Mouse (Mus musculus): ENCODE measurements around the gene Prr22. TPM values are rescaled to one million over a fixed set of nuclear protein-coding genes. Genes with fewer than 3 reads are reported as not detected.

Gene Prr22
- polyA plus RNA-seq, 1 experiment = 3.3 TPM

DNA sequence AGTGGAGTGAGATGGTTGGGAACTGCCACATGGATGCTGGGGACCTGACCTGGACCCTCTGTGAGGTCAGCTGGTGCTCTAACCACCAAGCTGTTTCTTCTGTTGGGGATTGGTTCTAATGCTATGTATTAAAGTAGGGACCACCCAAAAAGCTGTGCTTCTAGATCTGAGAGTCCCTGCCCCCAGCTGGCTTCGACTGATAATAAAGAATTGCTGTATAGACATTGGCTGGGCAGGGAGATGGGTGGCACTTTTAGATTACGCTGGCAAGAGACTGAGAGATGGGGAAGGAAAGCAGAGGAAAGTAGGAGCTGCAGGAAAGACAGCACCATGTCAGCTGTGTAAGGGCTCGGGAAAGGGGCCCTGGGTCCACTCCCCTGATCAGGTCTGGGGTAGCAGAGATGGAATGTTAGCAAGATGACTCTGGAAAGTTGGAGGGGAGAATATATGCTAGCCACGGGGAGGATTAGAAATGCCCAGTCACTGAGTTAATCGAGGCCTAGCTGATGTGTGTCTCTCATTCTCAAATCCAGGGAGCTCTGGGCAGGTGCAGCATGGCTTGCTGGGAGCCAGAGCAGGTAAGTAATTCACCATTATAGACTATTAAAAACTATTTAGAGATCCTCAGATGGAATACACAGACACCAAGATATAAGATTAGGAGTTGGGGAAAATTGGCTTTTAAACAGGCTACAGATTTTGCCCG lies 23.7 kb downstream of the Prr22 start:
- no peak for DNase-seq (ENCODE audit: low read depth, low spot score)
- 75% methylated on average over 6 of the region's 6 CpGs for WGBS

DNA sequence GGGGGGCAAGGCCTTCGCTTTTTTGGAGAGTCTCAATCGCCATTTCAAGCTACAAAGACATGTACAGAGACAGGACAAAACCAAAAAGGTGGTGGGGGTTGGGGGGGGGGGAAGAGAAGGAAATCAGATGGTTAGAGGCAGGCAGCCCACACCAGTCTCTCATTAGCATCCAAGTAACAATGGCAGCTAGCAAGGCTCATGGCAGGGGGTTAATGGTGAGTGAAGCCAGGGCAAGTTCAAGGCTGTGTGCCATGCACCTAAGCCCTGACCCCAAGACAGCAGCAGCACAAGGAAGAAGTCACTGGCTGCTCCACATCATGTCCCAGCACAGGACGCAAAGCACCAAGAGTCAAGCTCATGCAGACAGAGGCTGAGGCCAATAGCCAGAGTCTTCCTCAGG lies 29.2 kb downstream of the Prr22 start:
- no peak for DNase-seq (ENCODE audit: low read depth, low spot score)
- 92% methylated on average over 3 of the region's 3 CpGs for WGBS

DNA sequence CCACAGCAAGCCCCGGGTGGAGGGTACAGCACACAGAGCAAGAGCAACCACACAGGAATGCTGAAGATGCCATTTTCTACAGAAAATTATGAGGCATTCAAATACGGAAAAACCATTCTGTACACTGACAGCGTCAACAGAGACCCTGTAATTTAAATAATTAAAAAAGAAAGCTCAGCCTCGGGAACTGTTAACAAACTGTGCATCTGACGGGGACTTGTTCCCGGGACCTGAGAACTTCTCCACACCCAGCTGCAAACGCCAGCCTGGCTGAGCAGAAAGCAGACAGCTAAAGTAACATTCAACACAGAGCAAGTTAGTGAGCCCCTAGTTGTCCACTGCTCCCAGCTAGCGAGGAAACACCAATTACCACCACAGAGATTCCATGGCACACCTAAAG lies 32.0 kb downstream of the Prr22 start:
- WGBS = 81% methylated on average over 8 of the region's 8 CpGs

DNA sequence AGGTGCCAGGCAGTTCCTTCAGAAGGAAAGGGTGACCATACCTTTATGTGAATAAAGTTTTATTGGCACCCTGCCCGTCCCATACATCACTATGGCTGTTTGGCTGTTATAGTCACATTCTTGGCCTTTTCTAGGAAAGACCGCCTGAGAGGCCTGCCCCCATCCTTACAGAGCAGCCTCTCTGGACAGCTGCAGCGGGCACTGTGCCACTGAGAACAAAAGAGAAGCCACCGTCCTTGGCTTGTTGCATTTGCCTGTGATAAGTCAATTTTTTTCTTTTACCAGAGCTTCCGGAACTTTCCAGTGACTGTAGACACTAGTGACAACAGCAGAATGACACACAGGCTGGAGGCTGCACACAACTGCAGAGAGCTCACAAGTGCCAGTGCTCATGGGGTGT lies 34.9 kb downstream of the Prr22 start:
- WGBS = 72% methylated on average over 5 of the region's 5 CpGs
- DNase-seq (ENCODE audit: low read depth, low spot score) = no peak

More for the DNA sequence above, 32.0 kb downstream of the Prr22 start:
- no peak for DNase-seq (ENCODE audit: low read depth, low spot score)

DNA sequence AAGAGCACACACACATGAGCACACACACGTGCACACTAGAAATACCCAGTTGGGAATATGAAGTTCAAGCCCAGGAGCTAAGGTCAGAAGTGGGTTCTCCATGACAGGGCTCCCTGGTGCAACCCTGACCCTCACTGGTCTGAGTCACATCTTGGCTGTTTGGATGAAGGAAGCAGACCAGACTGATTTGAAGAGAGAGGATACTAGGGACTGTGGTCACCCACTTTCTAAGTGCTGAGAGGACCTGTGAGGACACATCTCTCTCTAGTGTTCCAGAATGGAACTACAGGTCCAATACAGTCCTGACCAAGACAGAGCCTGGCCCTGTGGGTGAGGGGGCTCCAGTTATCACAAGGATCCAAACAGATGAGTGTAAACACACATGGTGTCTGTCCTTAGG lies 35.7 kb downstream of the Prr22 start:
- DNase-seq (ENCODE audit: low read depth, low spot score) = no peak
- 78% methylated on average over 1 of the region's 1 CpGs for WGBS

DNA sequence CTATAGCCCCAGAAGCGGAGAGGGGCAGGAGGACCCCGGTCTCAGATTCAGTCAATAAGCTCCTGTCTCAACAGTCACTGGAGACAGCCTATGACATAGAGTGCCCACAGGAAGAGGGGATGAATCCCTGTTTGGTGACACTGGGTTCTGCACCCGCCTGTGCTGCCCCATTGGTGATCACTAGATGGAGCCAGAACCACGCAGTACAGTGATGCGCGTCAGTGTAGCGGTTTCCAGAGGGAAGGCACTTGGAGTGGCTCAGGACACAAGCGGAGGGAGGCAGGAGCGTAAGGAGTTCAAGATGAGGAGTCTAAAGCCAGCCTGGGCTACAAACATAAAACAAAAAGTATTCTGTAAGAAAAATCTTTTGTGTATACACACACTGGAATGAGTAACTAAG lies 38.5 kb downstream of the Prr22 start:
- 13% methylated on average over 9 of the region's 9 CpGs for WGBS
- DNase-seq (ENCODE audit: low read depth, low spot score) = no peak

DNA sequence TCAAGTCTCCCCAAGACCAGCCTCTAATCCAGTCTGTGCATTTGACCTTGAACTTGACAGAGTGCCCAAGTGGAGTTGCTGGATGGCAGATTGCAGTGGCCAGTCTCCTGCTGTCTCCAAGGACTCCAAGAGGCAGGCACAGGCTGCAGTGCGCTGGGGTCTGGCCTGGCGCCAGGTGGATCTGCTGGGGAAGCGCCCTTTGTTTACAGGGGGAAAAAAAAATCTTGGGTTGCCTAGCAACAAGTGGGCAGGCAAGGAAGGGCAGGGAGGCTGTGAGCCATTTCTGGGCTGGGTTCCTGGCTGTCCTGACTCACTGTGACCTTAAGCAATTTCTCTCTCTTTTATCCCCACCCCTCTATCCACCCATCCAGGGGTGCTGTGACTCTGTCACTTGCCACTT lies 40.2 kb downstream of the Prr22 start:
- WGBS = 0% methylated on average over 3 of the region's 3 CpGs
- peak; percentile 57 for DNase-seq (ENCODE audit: low read depth, low spot score)

DNA sequence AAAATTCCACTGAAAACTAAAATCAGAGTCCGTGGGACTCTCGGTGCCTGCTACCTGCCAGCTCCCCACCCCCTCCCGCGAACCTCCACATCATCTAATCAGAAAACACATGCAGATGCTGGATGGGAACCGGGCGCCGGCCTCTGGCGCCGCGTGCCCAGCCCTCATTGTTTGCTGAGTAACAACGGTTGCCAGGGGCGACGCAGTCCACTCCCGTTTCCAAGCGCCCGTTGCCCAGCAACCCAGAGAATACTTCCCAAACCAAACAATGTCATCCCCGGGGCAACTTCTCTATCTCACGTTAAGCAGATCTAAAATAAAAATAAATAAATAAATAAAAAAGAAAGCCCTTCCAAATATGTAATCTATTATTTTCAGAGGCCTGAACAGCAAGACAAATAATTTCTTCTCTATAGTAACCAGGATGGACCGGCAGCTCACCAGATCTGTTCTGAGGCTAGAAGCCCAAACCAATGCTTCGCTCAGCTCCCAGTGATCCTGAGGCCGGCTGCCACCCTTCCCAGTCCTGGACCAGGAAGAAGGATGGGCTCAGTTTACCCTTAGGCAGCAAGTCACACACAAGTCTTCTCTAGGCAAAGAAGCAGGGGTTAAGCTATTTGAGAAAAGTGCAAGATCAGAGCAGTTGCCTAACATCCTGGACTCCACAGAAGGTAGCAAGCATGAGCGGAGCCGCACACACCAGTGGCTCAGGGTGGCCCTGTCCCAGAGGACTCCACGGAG lies 44.4 kb downstream of the Prr22 start:
- DNase-seq (ENCODE audit: low read depth, low spot score) = peak; percentile 63
- WGBS = 15% methylated on average over 24 of the region's 24 CpGs

DNA sequence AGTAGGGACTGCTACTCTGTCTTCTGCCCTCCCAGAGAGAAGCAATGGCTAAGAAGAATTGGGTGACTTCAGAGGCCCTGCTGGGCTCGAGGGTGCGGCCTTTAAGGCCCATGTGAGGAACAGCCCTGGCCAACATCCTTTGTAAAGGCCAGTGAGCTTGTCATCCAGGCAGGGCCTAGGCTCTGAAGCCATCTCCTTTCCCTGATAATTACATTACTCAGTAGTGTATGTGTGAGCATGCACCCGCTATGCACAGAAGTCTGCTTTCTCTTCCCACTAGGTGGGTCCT lies 45.0 kb downstream of the Prr22 start:
- DNase-seq (ENCODE audit: low read depth, low spot score) = no peak
- 60% methylated on average over 3 of the region's 3 CpGs for WGBS

DNA sequence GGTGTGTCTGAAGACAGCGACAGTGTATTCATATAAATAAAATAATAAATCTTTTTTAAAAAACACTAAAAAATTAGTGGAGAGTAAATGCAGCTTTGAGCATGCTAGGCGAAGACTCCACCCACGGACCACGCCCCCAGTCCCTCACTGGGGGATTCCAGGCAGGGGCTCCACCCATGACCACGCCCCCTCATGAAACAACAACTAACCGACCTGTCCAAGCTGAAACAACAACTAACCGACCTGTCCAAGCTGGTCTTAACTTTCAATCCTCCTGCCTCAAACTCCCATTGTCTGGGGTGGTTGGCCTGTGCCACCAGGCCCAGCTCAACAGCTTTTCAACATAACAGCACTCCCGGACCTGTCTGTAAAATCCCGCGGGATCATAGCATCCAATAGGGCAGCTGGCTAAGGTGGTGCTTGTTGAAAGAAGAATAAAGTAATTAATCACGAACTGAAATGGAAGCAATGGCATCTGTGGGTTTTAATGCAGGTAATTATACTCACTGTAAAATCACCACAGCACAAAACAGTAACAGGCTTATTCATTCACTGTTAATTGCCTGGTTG lies 48.1 kb downstream of the Prr22 start:
- 42% methylated on average over 11 of the region's 11 CpGs for WGBS
- DNase-seq (ENCODE audit: low read depth, low spot score) = no peak

DNA sequence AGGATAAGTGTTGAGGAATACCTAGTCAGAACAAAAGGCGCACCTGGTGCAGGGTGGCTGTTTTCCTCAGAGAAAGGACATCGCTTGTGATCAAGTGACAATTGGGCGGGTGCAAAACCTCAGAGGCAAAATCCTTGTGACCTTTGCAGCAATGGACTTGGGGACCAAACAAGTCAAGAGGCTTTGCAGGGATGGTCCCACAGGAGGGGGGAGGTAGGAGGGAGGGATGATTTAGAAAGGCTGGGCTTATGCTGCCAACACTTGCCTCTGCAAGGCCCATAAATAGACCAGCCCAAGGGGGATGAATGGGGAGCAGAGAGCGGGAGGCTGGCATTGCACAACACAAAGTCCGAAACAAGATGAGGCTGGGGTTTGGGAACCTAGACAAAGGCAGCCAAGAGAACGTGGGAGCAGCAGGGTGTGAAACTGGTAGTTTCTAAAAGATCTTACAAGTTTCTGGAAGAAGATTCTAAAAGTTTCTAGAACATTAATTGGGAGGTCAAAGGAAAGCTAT lies 49.0 kb downstream of the Prr22 start:
- no peak for DNase-seq (ENCODE audit: low read depth, low spot score)
- 63% methylated on average over 6 of the region's 6 CpGs for WGBS

DNA sequence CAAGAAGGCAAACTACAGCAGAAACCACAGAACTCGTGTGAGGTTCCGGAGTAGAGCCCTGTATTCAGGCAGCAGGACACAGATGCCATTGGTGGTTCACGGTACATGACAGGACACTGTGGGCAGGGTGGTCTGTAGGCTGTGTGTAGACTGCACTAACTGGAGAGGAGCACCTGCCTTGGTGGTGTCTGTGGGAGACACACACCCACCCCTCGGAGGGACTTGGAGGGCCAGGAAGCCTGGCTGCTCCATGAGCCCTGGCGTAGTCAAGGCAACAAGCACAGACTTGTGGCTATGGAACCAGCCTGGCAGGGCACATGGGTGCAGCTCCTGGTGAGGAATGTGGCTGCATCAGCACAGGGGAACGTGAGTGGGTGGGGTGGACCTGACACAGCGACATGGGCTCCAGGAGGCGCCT lies 49.7 kb downstream of the Prr22 start:
- no peak for DNase-seq (ENCODE audit: low read depth, low spot score)
- WGBS = 50% methylated on average over 8 of the region's 8 CpGs

Other genes starting within 250 kb of the Prr22 start
- gene Gm20219, start 215.9 kb upstream of the Prr22 start, polyA plus RNA-seq (2012; rRNA removed) = 2.3 and 3.2 TPM in 2 replicates
- 72.4 and 81.0 TPM in 2 replicates for gene Safb2, start 185.7 kb upstream of the Prr22 start, polyA plus RNA-seq (2012; rRNA removed)
- gene Safb, start 185.4 kb upstream of the Prr22 start, polyA plus RNA-seq (2012; rRNA removed) = 91.8 and 101 TPM in 2 replicates
- 202 and 210 TPM in 2 replicates for gene 2410015M20Rik, start 160.5 kb upstream of the Prr22 start, polyA plus RNA-seq (2012; rRNA removed)
- 1,862 and 2,500 TPM in 2 replicates for gene Rpl36, start 156.8 kb upstream of the Prr22 start, polyA plus RNA-seq (2012; rRNA removed)
- gene Lonp1, start 143.4 kb upstream of the Prr22 start, polyA plus RNA-seq (2012; rRNA removed) = 45.1 and 53.6 TPM in 2 replicates
- gene Catsperd, start 142.1 kb upstream of the Prr22 start, polyA plus RNA-seq (2012; rRNA removed) = 0.27 and 0.33 TPM in 2 replicates
- gene Ranbp3, start 97.0 kb upstream of the Prr22 start, polyA plus RNA-seq (2012; rRNA removed) = 62.5 and 73.0 TPM in 2 replicates
- 662 and 682 TPM in 2 replicates for gene Ndufa11, start 52.5 kb upstream of the Prr22 start, polyA plus RNA-seq (2012; rRNA removed)
- gene Vmac, start 52.2 kb upstream of the Prr22 start, polyA plus RNA-seq (2012; rRNA removed) = 10.4 and 10.5 TPM in 2 replicates
- 11.0 and 11.7 TPM in 2 replicates for gene Nrtn, start 12.7 kb upstream of the Prr22 start, polyA plus RNA-seq (2012; rRNA removed)
- gene Dus3l, start 5.5 kb upstream of the Prr22 start, polyA plus RNA-seq (2012; rRNA removed) = 42.7 and 53.1 TPM in 2 replicates
- 6.2 and 9.9 TPM in 2 replicates for gene Rfx2, start 60.8 kb downstream of the Prr22 start, polyA plus RNA-seq (2012; rRNA removed)
- gene Acsbg2, start 104.2 kb downstream of the Prr22 start, polyA plus RNA-seq (2012; rRNA removed) = not detected in 2 replicates
- gene 1700061G19Rik, start 105.2 kb downstream of the Prr22 start, polyA plus RNA-seq (2012; rRNA removed) = 0.15 and 0.19 TPM in 2 replicates
- gene Mllt1, start 165.2 kb downstream of the Prr22 start, polyA plus RNA-seq (2012; rRNA removed) = 32.3 and 39.8 TPM in 2 replicates
- gene Acer1, start 211.9 kb downstream of the Prr22 start, polyA plus RNA-seq (2012; rRNA removed) = 13.3 and 19.9 TPM in 2 replicates
- 124 and 128 TPM in 2 replicates for gene Clpp, start 220.1 kb downstream of the Prr22 start, polyA plus RNA-seq (2012; rRNA removed)
- 30.1 and 31.5 TPM in 2 replicates for gene Alkbh7, start 227.1 kb downstream of the Prr22 start, polyA plus RNA-seq (2012; rRNA removed)
- gene Pspn, start 229.8 kb downstream of the Prr22 start, polyA plus RNA-seq (2012; rRNA removed) = not detected in 2 replicates
- gene Gtf2f1, start 241.0 kb downstream of the Prr22 start, polyA plus RNA-seq (2012; rRNA removed) = 37.4 and 43.8 TPM in 2 replicates
- gene Gm17949, start 241.2 kb downstream of the Prr22 start, polyA plus RNA-seq (2012; rRNA removed) = not detected in 2 replicates

All from large intestine, adult 2 months (tissue).